Mouse (Mus musculus): ENCODE results near the gene Smim11. TPM values are rescaled to one million over a fixed set of nuclear protein-coding genes. Genes with fewer than 3 reads are reported as not detected.

Smim11 gene
- polyA plus RNA-seq, 1 experiment from 2014 or later: 122 TPM

DNA sequence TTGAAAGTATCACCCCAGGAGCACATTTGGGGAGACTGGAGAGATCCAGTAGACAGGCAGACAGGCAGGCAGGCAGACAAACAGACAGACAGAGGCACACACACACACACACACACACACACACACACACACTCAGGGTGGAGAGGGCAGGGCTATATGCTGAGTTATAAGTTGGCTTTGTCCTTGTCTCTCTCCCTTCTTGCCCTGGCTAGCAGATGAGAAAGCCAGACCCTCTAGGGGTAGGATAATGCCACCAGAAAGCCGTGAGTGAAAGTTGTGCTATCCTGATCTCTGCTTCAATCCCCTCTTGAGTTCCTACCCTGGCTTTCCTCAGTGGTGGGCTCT is 23.9 kb downstream of the Smim11 start:
- no peaks in the 10 kb centered on the region for H3K9me3 ChIP-seq
- H3K36me3 ChIP-seq (replicated peaks): no peaks in the 10 kb centered on the region
- no peak overlapping the region for H3K4me3 ChIP-seq
- DNase-seq (ENCODE audit: low spot score): no peak
- H3K27me3 ChIP-seq (replicated peaks; ENCODE audit: low read depth, poor library complexity, severe bottlenecking): no peaks in the 10 kb centered on the region; the same call in 1 of the 2 replicates
- peak overlapping the region; percentile 24 for H3K27ac ChIP-seq (replicated peaks)
- WGBS: 46% methylated on average over 1 of the region's 1 CpGs
- H3K4me1 ChIP-seq: peaks cover 18% of the 10 kb centered on the region

DNA sequence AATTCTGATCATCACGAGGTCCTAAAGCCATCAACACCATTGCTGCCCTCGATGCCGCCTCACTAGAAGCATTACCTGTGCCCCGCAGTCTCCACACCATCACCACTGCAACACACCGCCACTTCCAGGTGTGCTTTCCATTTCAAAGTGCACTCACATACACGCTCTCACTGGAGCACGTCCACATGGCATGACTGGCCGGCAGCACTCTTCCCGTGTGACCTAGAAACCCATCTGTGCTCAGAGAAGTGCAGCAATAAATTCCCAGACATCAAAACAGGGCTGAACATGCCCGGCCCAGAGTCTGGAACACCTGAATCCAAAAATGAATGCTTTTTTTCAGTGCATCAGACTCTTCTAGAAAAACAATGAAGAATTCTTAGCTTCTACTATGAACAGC is 26.8 kb downstream of the Smim11 start:
- no peak overlapping the region for H3K4me3 ChIP-seq
- H3K9me3 ChIP-seq: no peaks in the 10 kb centered on the region
- H3K4me1 ChIP-seq: peaks cover 37% of the 10 kb centered on the region
- H3K27ac ChIP-seq (replicated peaks): no peak overlapping the region
- no peak for DNase-seq (ENCODE audit: low spot score)
- H3K27me3 ChIP-seq (replicated peaks; ENCODE audit: low read depth, poor library complexity, severe bottlenecking): no peaks in the 10 kb centered on the region; the same call in 1 of the 2 replicates
- H3K36me3 ChIP-seq (replicated peaks): no peaks in the 10 kb centered on the region
- 91% methylated on average over 10 of the region's 10 CpGs for WGBS

DNA sequence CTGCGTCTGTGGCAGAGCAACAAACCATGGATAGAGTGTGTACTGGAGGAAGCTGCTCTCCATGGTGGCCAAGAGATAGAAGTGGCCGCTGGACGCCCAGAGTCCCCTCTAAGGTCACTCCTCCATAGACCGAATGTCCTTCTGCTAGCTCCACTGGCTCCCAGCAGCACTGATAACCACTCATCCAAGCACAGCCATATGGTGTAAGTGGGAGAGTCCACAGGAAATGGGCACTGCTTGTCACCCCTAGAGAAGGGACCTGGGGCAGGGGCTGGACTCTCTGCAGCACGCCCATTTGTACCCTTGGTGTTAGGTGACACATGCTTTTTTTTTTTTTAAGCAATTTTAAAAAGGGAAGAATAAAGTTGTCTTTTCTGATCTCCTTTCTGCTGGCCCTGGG is 29.9 kb downstream of the Smim11 start:
- Histone ChIP-seq H3K27ac (replicated peaks) (peak overlapping the region; percentile 51; the same call in 1 of the 2 replicates), H3K4me1 (peaks cover 30% of the 10 kb centered on the region)

DNA sequence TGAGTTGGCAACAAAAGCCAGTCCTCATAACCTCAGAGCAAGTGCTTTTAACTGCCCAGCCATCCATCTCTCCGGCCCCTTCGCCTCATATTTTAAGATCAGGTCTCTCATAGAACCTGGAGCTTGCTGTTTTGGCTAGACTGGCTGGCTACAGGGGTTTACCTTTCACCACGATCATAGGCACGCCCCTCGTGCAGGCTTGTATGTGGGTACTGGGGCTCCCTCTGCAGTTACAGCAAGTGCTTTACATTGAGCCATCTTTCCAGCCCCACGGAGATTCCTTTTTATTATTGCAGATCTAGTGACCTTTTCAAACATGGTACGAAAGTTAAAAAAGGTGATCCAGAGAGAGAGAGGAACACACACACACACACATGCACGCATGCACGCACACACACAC is 33.5 kb downstream of the Smim11 start:
- no peak for DNase-seq (ENCODE audit: low spot score)

More for the DNA sequence above, 29.9 kb downstream of the Smim11 start:
- H3K9me3 ChIP-seq: no peaks in the 10 kb centered on the region
- WGBS: 81% methylated on average over 5 of the region's 5 CpGs
- DNase-seq (ENCODE audit: low spot score): no peak
- no peaks in the 10 kb centered on the region for H3K36me3 ChIP-seq (replicated peaks)
- H3K4me3 ChIP-seq: no peak overlapping the region
- H3K27me3 ChIP-seq (replicated peaks; ENCODE audit: low read depth, poor library complexity, severe bottlenecking): peaks cover 11% of the 10 kb centered on the region; the same call in 1 of the 2 replicates

DNA sequence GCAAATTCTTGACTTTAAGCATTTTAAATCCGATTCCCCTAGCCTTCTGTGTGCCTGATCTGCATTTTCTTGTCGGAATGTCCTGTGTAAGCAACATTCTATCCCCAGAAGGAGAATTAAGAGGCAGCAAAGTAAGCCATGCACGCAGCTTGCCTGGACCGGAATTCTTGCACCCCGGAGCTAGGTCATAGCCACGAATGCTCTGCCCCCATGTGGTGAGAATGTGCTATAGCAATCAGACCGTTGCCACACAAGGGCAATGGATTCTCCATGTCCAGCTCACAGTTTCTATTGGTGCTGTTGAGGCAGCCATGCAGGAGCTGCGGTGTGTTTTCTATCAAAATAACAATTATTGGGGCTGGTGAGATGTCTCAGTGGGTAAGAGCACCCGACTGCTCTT is 35.2 kb downstream of the Smim11 start:
- DNase-seq (ENCODE audit: low spot score): peak; percentile 86
- no peaks in the 10 kb centered on the region for H3K36me3 ChIP-seq (replicated peaks)
- no peak overlapping the region for H3K4me3 ChIP-seq
- no peak overlapping the region for H3K27ac ChIP-seq (replicated peaks)
- peaks cover 11% of the 10 kb centered on the region; the same call in 1 of the 2 replicates for H3K27me3 ChIP-seq (replicated peaks; ENCODE audit: low read depth, poor library complexity, severe bottlenecking)
- H3K4me1 ChIP-seq: peaks cover 31% of the 10 kb centered on the region
- 7% methylated on average over 9 of the region's 9 CpGs for WGBS
- H3K9me3 ChIP-seq: no peaks in the 10 kb centered on the region

More for the DNA sequence above, 33.5 kb downstream of the Smim11 start:
- Histone ChIP-seq H3K9me3 (no peaks in the 10 kb centered on the region), H3K27ac (replicated peaks) (no peak overlapping the region), H3K27me3 (replicated peaks; ENCODE audit: low read depth, poor library complexity, severe bottlenecking) (peaks cover 11% of the 10 kb centered on the region; the same call in 1 of the 2 replicates), H3K36me3 (replicated peaks) (no peaks in the 10 kb centered on the region), H3K4me1 (peaks cover 30% of the 10 kb centered on the region), H3K4me3 (no peak overlapping the region)
- 68% methylated on average over 9 of the region's 9 CpGs for WGBS

DNA sequence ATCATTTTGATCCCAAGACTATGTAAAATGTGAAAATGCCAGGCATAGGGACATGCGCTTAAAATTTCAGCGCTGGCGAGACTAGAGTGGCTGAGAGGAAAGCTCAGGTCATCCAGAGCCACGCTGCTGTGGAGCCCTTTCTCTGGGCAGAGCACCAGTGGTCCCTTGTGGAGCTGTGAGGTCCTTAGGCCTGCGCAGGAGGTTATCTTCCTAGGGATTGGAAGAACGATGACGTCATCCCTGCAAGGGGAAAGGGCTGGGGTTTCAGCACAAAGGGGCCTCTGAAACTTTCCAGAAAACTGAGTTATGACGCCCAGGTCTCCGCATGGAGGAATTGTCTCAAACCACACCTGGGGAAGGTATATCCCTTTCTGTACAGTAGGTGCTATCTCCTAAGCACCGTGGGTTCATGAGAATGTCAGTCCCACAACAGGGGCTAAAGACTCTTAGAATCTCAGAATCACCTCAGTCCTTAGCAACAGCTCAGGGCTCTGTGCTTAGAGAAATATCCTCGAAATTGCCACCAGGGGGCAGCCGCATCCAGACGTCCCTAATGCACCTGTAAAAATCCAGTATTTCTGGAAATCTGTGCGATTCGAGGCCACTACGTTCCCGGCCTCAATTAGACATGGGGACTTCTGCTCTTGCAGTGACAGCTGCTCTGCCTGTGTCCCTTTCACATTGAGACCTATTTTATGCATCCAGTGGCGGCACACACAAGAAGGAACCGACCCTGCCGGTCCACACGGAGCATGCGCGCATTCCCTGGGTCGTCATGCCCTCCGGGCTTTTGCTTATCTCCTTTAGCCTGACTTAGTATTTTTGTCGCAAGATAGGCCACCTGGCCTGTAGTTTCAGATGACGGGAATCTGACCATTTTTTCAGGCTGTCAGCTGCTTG is 39.8 kb downstream of the Smim11 start:
- WGBS: 29% methylated on average over 27 of the region's 27 CpGs
- Histone ChIP-seq H3K27me3 (replicated peaks; ENCODE audit: low read depth, poor library complexity, severe bottlenecking) (no peaks in the 10 kb centered on the region), H3K36me3 (replicated peaks) (no peaks in the 10 kb centered on the region), H3K9me3 (no peaks in the 10 kb centered on the region), H3K4me3 (peak overlapping the region; percentile 43), H3K27ac (replicated peaks) (no peak overlapping the region), H3K4me1 (peaks cover 23% of the 10 kb centered on the region)
- DNase-seq (ENCODE audit: low spot score): peak; percentile 80

DNA sequence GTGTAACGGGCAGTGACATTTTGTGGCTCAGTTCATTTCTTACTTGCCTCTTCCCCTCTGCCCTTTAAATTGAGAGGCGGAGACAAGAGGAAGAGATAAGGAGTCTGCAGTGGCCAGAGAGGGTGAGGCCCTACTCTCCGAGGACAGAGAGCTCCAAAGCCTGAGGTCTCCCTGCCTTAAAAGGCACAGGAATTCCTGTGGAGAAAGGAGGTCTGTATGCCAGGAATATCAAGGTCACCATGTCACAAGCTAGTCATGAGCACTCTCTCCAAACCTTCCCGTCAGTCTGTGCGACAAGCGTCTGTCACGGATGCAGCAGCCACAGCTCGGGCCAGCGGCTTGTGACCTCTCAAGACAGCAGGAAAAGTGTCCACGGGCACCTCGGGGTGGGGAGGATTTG is 44.1 kb downstream of the Smim11 start:
- Histone ChIP-seq H3K27ac (replicated peaks) (0 out of 2 replicates have a peak overlapping the region, but pooled peaks have one; percentile 24), H3K27me3 (replicated peaks; ENCODE audit: low read depth, poor library complexity, severe bottlenecking) (no peaks in the 10 kb centered on the region), H3K4me3 (no peak overlapping the region), H3K9me3 (no peaks in the 10 kb centered on the region), H3K4me1 (peaks cover 24% of the 10 kb centered on the region), H3K36me3 (replicated peaks) (no peaks in the 10 kb centered on the region)
- WGBS: 60% methylated on average over 11 of the region's 11 CpGs
- DNase-seq (ENCODE audit: low spot score): no peak

DNA sequence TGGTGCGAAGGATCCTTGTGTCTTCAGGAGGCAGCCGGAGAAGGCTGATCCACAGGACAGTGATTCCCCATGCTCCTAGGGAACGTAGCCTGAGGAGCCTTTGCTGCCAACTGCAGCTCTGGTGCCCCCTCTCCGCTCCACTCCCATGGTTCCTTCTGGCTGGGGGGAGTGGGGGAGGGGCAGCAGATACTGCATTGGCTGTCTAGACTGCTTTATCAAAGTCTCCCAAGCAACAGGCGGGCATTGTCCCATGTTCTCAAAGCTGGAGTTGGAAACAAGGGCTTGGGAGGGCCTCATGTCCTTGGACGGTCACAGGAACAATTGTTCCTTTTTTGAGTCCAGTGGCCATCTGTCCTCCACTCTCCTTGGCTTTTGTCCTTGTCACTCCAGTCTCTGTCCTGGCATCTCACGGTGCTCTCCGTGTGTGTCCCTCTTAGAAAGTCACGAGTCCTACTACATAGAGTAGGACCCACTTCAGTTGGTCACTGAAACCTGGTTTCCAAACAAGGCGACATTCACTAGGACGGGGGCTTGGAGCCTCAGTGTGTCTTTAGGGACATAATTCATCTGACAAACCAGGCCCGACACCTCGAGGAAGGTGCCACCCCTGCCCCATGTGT is 45.3 kb downstream of the Smim11 start:
- peak overlapping the region; percentile 40; the same call in 1 of the 2 replicates for H3K27ac ChIP-seq (replicated peaks)
- H3K4me1 ChIP-seq: peaks cover 11% of the 10 kb centered on the region
- 64% methylated on average over 13 of the region's 13 CpGs for WGBS
- H3K4me3 ChIP-seq: no peak overlapping the region
- DNase-seq (ENCODE audit: low spot score): peak; percentile 45
- H3K9me3 ChIP-seq: no peaks in the 10 kb centered on the region
- H3K27me3 ChIP-seq (replicated peaks; ENCODE audit: low read depth, poor library complexity, severe bottlenecking): no peaks in the 10 kb centered on the region
- H3K36me3 ChIP-seq (replicated peaks): no peaks in the 10 kb centered on the region

DNA sequence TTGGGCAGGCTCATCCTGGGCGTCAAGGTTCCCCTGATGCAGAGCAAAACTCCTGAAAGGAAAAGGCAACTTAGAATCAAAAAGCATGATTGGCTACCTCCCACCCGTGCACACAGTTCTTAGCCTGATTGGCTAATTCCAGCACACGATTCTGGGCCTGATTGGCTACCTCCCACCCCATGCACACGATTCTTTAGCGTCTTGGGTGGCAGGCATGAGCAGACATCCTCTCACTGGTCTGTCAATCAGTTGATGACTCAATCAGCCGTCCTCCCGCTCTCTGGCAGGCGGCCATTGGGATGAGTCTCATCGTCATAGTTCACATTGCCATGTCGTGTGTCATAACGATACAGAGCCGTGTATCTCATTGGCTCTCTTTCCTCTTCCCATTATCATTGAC is 47.9 kb downstream of the Smim11 start:
- H3K36me3 ChIP-seq (replicated peaks): no peaks in the 10 kb centered on the region
- H3K27ac ChIP-seq (replicated peaks): no peak overlapping the region
- peaks cover 12% of the 10 kb centered on the region for H3K4me1 ChIP-seq
- DNase-seq (ENCODE audit: low spot score): no peak
- no peaks in the 10 kb centered on the region for H3K9me3 ChIP-seq
- no peaks in the 10 kb centered on the region for H3K27me3 ChIP-seq (replicated peaks; ENCODE audit: low read depth, poor library complexity, severe bottlenecking)
- H3K4me3 ChIP-seq: no peak overlapping the region
- WGBS: 89% methylated on average over 12 of the region's 12 CpGs

DNA sequence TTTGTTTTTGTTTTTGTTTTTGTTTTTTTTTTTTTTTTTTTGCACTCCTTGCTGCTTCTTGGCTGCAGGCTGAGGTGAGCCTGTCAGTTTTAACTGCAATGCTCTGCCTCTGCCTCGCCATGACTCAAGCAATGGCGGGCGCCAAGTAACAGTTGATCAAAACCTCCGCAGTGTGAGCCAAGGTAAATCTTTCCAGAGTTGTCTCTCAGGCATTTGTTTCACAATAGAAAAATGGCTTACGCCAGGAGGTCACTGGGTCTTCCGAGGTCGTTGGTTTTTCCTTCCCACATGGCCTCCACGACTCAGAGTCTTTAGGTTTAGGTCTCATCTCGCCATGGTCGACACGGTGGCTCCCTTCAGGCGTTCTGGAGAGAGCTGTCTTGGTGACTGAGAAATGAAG is 52.2 kb downstream of the Smim11 start:
- Histone ChIP-seq H3K27me3 (replicated peaks; ENCODE audit: low read depth, poor library complexity, severe bottlenecking) (peaks cover 24% of the 10 kb centered on the region), H3K36me3 (replicated peaks) (no peaks in the 10 kb centered on the region), H3K9me3 (no peaks in the 10 kb centered on the region), H3K4me1 (peaks cover 23% of the 10 kb centered on the region), H3K4me3 (no peak overlapping the region), H3K27ac (replicated peaks) (no peak overlapping the region)
- 85% methylated on average over 12 of the region's 12 CpGs for WGBS
- DNase-seq (ENCODE audit: low spot score): no peak

DNA sequence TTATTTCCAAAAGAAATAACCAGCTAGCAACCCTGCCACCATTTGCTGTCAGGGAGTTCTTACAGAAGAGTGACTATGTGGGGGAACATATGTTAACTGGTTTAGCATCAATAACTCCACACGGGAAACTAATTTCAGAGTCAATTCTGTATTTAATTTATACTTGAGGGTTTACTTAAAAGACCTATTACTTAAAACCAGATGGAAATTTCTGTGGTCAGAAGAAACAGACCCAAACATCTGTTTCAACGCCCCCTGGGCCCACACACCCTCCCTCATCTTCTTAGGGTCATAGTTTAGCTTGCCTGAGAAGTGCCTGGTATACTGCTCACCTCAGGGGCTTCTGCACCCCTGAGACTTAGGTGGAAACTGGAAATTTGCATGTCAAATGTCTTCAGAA is 52.8 kb downstream of the Smim11 start:
- no peaks in the 10 kb centered on the region for H3K36me3 ChIP-seq (replicated peaks)
- H3K4me3 ChIP-seq: no peak overlapping the region
- peaks cover 28% of the 10 kb centered on the region for H3K4me1 ChIP-seq
- H3K9me3 ChIP-seq: no peaks in the 10 kb centered on the region
- DNase-seq (ENCODE audit: low spot score): no peak
- WGBS: 50% methylated on average over 2 of the region's 2 CpGs
- peaks cover 28% of the 10 kb centered on the region for H3K27me3 ChIP-seq (replicated peaks; ENCODE audit: low read depth, poor library complexity, severe bottlenecking)
- no peak overlapping the region for H3K27ac ChIP-seq (replicated peaks)

DNA sequence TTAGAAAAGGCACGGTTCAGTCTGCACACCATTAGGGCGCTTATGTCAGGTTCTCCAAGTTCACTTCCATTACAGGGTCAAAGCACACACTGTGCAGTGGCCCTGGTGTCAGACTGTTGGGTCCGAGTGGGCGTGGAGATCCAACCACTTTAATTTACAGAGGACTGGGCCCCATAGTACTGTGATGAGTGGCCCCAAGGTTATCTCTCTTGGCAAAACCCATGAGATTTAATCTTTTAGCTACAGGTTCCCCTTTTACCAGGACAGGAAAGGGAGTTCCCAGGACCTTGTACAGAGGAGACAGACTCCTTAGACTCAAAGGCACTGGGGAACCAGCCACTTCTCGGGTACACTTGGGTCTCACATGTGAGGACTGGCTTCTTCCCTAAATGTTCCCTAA is 54.3 kb downstream of the Smim11 start:
- H3K36me3 ChIP-seq (replicated peaks): no peaks in the 10 kb centered on the region
- H3K4me3 ChIP-seq: no peak overlapping the region
- DNase-seq (ENCODE audit: low spot score): no peak
- H3K9me3 ChIP-seq: no peaks in the 10 kb centered on the region
- peaks cover 35% of the 10 kb centered on the region for H3K27me3 ChIP-seq (replicated peaks; ENCODE audit: low read depth, poor library complexity, severe bottlenecking)
- WGBS: 85% methylated on average over 5 of the region's 5 CpGs
- H3K4me1 ChIP-seq: peaks cover 34% of the 10 kb centered on the region
- no peak overlapping the region for H3K27ac ChIP-seq (replicated peaks)

DNA sequence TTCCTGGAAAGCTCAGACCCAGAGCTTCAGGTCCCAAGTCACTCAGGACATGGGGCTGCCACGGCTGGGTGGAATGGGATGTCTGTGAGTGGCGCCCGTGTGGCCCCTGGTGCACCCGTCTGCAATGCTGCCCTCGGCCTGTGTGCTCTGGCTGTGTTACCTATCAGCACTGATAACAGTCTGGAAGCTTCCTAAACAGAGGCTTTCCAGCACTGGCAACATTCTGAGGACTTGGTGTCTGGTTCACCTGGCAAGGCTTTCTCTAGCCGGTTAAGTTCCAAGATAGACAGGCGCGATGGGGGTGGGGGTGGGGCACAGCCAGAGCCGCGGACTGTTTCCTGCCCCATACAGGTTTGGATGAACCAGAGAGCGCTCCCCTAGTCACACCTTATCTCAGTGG is 54.9 kb downstream of the Smim11 start:
- 73% methylated on average over 11 of the region's 11 CpGs for WGBS
- H3K27me3 ChIP-seq (replicated peaks; ENCODE audit: low read depth, poor library complexity, severe bottlenecking): peaks cover 35% of the 10 kb centered on the region

More for the DNA sequence above, 54.9 kb downstream of the Smim11 start:
- H3K27ac ChIP-seq (replicated peaks): no peak overlapping the region
- no peaks in the 10 kb centered on the region for H3K9me3 ChIP-seq
- no peak for DNase-seq (ENCODE audit: low spot score)
- H3K36me3 ChIP-seq (replicated peaks): no peaks in the 10 kb centered on the region
- H3K4me1 ChIP-seq: peaks cover 34% of the 10 kb centered on the region
- H3K4me3 ChIP-seq: no peak overlapping the region

Measured in embryonic facial prominence, embryonic 10.5 days (tissue).